In genomic region chr12:80693700-80694099, GRCm38 (mm10) we compare ENCODE assay signal across 23 mouse cellular contexts. TPM values are rescaled to one million over a fixed set of nuclear protein-coding genes. Genes with fewer than 3 reads are reported as not detected.
A peak's percentile ranks its signal among the peaks of the same experiment; 100 is the strongest.
DNase-seq lines count a peak whose midpoint lies in the region; ATAC-seq and TF ChIP-seq lines count a peak whose summit lies in the region.
"Had no signal": no experiment of that assay in that cellular context is flagged by ENCODE, and none has a peak within 500 bp of the region (broad histone marks: within the 10 kb centered on the region; RNA-seq: fewer than 3 reads in every experiment).

No protein-coding gene starts in this region.

- H3K9me3 ChIP-seq in neural tube, embryonic 13.5 days = no peaks in the 10 kb centered on the region
- no peaks in the 10 kb centered on the region for H3K9me3 ChIP-seq in neural tube, embryonic 14.5 days (ENCODE audit: control insufficient read depth, low read length)
- H3K9me3 ChIP-seq: forebrain, embryonic 12.5 days; G1E; hindbrain, embryonic 12.5 days; limb, embryonic 13.5 days had no signal

- H3K27me3 ChIP-seq in neural tube, embryonic 13.5 days = peaks cover 57% of the 10 kb centered on the region
- H3K27me3 ChIP-seq in neural tube, embryonic 14.5 days (ENCODE audit: control insufficient read depth, insufficient read depth, low read length) = peaks cover 28% of the 10 kb centered on the region

- no peak for TF ChIP-seq POLR2A in lung, adult 2 months (IDR thresholded peaks at IDR 0.05; ENCODE audit: borderline replicate concordance, extremely low read depth, low read depth, low read length)

- DNase-seq in lung, adult 2 months = no peak
- DNase-seq in lung, adult 18-20 months = no peak
- no peak for DNase-seq in neural tube, embryonic 10.5 days (ENCODE audit: extremely low spot score, low spot score)
- peak; percentile 64 for DNase-seq in yolk sac, embryonic 10.5 days (ENCODE audit: low spot score)
- DNase-seq in layer of hippocampus, postnatal 25 days (ENCODE audit: extremely low spot score in 1 of 2, low spot score in 1 of 2) = no peak
- no peak for DNase-seq in right cerebral cortex, adult 18-20 months
- DNase-seq: cerebellum, postnatal 10 days; gastrocnemius, postnatal 25 days; kidney, adult 18-20 months; kidney, postnatal 14 days; right cerebral cortex, postnatal 14 days; thymus, postnatal 4 days had no signal

- WGBS in lung, adult 2 months = 50% methylated on average over 2 of the region's 2 CpGs
- WGBS in neural tube, embryonic 13.5 days = 61% methylated on average over 2 of the region's 2 CpGs
- 46% methylated on average over 2 of the region's 2 CpGs for WGBS in neural tube, embryonic 14.5 days

- ATAC-seq in neural tube, embryonic 13.5 days (ENCODE audit: low read depth) = no peak
- peak; percentile 11; the same call in 1 of the 2 replicates for ATAC-seq in neural tube, embryonic 14.5 days (ENCODE audit: low read depth)
- ATAC-seq: CD4-positive, CD25-positive, alpha-beta regulatory T cell, adult 4 months had no signal

- 0 out of 2 replicates have a peak overlapping the region, but pooled peaks have one; percentile 10 for H3K27ac ChIP-seq in neural tube, embryonic 13.5 days (replicated peaks)
- H3K27ac ChIP-seq in neural tube, embryonic 14.5 days (ENCODE audit: low read depth, low read length) = no peak overlapping the region
- H3K27ac ChIP-seq: forebrain, embryonic 12.5 days; hindbrain, embryonic 12.5 days; left cerebral cortex, adult 2 months; limb, embryonic 13.5 days; liver, embryonic 14.5 days had no signal

- H3K4me1 ChIP-seq in lung, adult 2 months (ENCODE audit: control insufficient read depth, insufficient read depth, low read length) = peaks cover 3% of the 10 kb centered on the region; the same call in 1 of the 2 replicates
- peaks cover 33% of the 10 kb centered on the region for H3K4me1 ChIP-seq in neural tube, embryonic 13.5 days (replicated peaks)
- H3K4me1 ChIP-seq in neural tube, embryonic 14.5 days (ENCODE audit: control insufficient read depth, insufficient read depth, low read length) = peaks cover 12% of the 10 kb centered on the region; the same call in 1 of the 2 replicates

- no peak overlapping the region for H3K9ac ChIP-seq in neural tube, embryonic 13.5 days
- no peak overlapping the region for H3K9ac ChIP-seq in neural tube, embryonic 14.5 days (replicated peaks; ENCODE audit: low read depth, low read length)
- H3K9ac ChIP-seq: hindbrain, embryonic 12.5 days; limb, embryonic 13.5 days; liver, embryonic 14.5 days had no signal

- no peak for TF ChIP-seq CTCF in lung, adult 2 months (IDR thresholded peaks at IDR 0.05; ENCODE audit: insufficient read depth, low read length)

- H3K4me2 ChIP-seq in neural tube, embryonic 13.5 days = peak overlapping the region; percentile 61
- H3K4me2 ChIP-seq in neural tube, embryonic 14.5 days (ENCODE audit: low read depth, low read length) = no peak overlapping the region

- H3K36me3 ChIP-seq in neural tube, embryonic 13.5 days = no peaks in the 10 kb centered on the region
- no peaks in the 10 kb centered on the region for H3K36me3 ChIP-seq in neural tube, embryonic 14.5 days (ENCODE audit: control insufficient read depth, insufficient read depth, low read length)
- H3K36me3 ChIP-seq: forebrain, embryonic 12.5 days; G1E; hindbrain, embryonic 12.5 days; limb, embryonic 13.5 days had no signal

- peak overlapping the region; percentile 16 for H3K4me3 ChIP-seq in lung, adult 2 months (replicated peaks; ENCODE audit: extremely low read depth, low read depth, low read length)
- H3K4me3 ChIP-seq in neural tube, embryonic 13.5 days = no peak overlapping the region
- H3K4me3 ChIP-seq in neural tube, embryonic 14.5 days (ENCODE audit: low read depth, low read length) = no peak overlapping the region
- H3K4me3 ChIP-seq: left cerebral cortex, adult 2 months; myocyte had no signal

RNA-seq across cellular contexts. Expression of gene Plekhd1, which starts 1.3 kb away (rescaled TPM):
- polyA plus RNA-seq in lung, adult 2 months (2012; rRNA removed) = 20.3 and 20.5 TPM in 2 replicates
- polyA plus RNA-seq in neural tube, embryonic 13.5 days (2015; fragmentation: Nextera tagmentation; extraction: Ambion mirVana) = 7.1 and 7.4 TPM in 2 replicates
- polyA plus RNA-seq in neural tube, embryonic 14.5 days (2014; fragmentation: Nextera tagmentation; extraction: Ambion mirVana) = 6.8 and 9.3 TPM in 2 replicates
- 1 to 10 TPM; 6.2 to 7.5 TPM for total RNA-seq in layer of hippocampus, postnatal 25 days (2021)
- total RNA-seq: gastrocnemius, postnatal 25 days; megakaryocyte, adult 5-6 weeks had no signal
- polyA plus RNA-seq: G1E, myocyte had no signal

RNA-seq across cellular contexts. Expression of gene Erh, which starts 49.6 kb away (rescaled TPM):
- polyA plus RNA-seq in lung, adult 2 months (2012; rRNA removed) = 15.2 and 20.7 TPM in 2 replicates
- 296 and 300 TPM in 2 replicates for polyA plus RNA-seq in neural tube, embryonic 13.5 days (2015; fragmentation: Nextera tagmentation; extraction: Ambion mirVana)
- 193 and 264 TPM in 2 replicates for polyA plus RNA-seq in neural tube, embryonic 14.5 days (2014; fragmentation: Nextera tagmentation; extraction: Ambion mirVana)
- 10 to 100 TPM; 37.0 to 42.8 TPM for total RNA-seq in layer of hippocampus, postnatal 25 days (2021)

RNA-seq across cellular contexts. Expression of gene Slc39a9, which starts 50.0 kb away (rescaled TPM):
- 49.8 and 63.9 TPM in 2 replicates for polyA plus RNA-seq in lung, adult 2 months (2012; rRNA removed)
- polyA plus RNA-seq in neural tube, embryonic 13.5 days (2015; fragmentation: Nextera tagmentation; extraction: Ambion mirVana) = 22.0 and 22.6 TPM in 2 replicates
- polyA plus RNA-seq in neural tube, embryonic 14.5 days (2014; fragmentation: Nextera tagmentation; extraction: Ambion mirVana) = 27.7 and 31.5 TPM in 2 replicates
- 10 to 100 TPM; 37.3 to 42.7 TPM for total RNA-seq in layer of hippocampus, postnatal 25 days (2021)
